Mouse (Mus musculus) forebrain, embryonic 15.5 days (tissue): ENCODE results near the gene Hcls1. TPM values are rescaled to one million over a fixed set of nuclear protein-coding genes. Genes with fewer than 3 reads are reported as not detected.

Source experiments
- ATAC-seq: fragments of 200-750 bp; cut with Nextera tagmentation; replicated peaks from 2 replicates; pipeline ENCODE4 v1.8.0; 2017; ENCODE audit warnings: mild to moderate bottlenecking, moderate TSS enrichment, moderate library complexity
- H3K27ac ChIP-seq: fragments of 300-500 bp; sonication (generic); replicated peaks from 2 replicates; pipeline ENCODE4 v1.5.1; 2015; ENCODE audit warnings: mild to moderate bottlenecking, inconsistent platforms
- H3K27me3 ChIP-seq: fragments of 300-500 bp; sonication (generic); 2 replicates; pipeline ENCODE4 v1.6.1; 2015; ENCODE audit warnings: inconsistent platforms
- H3K36me3 ChIP-seq: fragments of 300-500 bp; sonication (generic); 2 replicates; pipeline ENCODE4 v1.6.1; 2015; ENCODE audit warnings: mild to moderate bottlenecking, inconsistent platforms
- H3K4me1 ChIP-seq: fragments of 300-500 bp; sonication (generic); 2 replicates; pipeline ENCODE4 v1.6.1; 2015; ENCODE audit warnings: inconsistent platforms
- H3K4me2 ChIP-seq: fragments of 300-500 bp; sonication (generic); replicated peaks from 2 replicates; pipeline ENCODE4 v1.6.1; 2015; ENCODE audit warnings: mild to moderate bottlenecking, inconsistent platforms
- H3K4me3 ChIP-seq: fragments of 300-500 bp; sonication (generic); 2 replicates; pipeline ENCODE4 v1.5.1; 2015; ENCODE audit warnings: mild to moderate bottlenecking, inconsistent platforms
- H3K9ac ChIP-seq: fragments of 300-500 bp; sonication (generic); replicated peaks from 2 replicates; pipeline ENCODE4 v1.6.1; 2015; ENCODE audit warnings: mild to moderate bottlenecking, inconsistent platforms
- H3K9me3 ChIP-seq: fragments of 300-500 bp; sonication (generic); 2 replicates; pipeline ENCODE4 v1.6.1; 2016; ENCODE audit warnings: inconsistent platforms
- WGBS: fragments of 180-500 bp; shearing (Covaris S2); methylation state at CpG from one replicate; pipeline ENCODE4 v1.1.7; 2015; ENCODE audit warnings: mixed read lengths; 5-methylcytosine and 5-hydroxymethylcytosine counted together
- polyA plus RNA-seq: library from polyadenylated mRNA; unstranded; fragments of >200 nt; fragmentation: Nextera tagmentation; extraction: Ambion mirVana; gene quantifications from 2 replicates; pipeline ENCODE4 v1.2.1, GENCODE M21; 2015

Gene Hcls1
- polyA plus RNA-seq, 1 experiment from 2014 or later, result 2.1 TPM

DNA sequence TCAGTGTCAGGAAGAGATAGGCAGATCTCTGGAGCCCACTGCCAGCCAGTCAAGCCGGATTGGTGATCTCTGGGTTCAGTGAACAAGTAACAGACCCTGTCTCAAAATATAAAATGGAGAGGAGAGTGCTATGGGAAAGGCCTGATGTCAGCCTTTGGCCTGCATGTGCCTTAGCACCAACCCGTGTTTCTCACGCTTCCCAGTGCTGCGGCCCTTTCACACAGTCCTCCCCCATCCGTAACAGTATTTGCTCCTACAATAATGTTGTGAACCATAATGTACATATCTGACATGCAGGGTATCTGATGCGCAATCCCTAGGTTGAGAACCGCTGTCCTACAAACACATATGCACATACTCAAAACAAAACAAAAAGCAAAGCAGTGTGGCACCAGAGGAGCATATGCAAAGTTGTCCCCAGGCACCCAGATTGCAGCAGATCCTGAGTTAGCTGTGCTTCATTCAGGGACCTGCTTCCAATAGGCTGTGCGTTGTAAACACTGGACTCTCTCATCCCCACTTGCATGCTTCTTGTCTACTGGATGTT is 13.6 kb upstream of the Hcls1 start:
- Histone ChIP-seq H3K4me2 (no peak overlapping the region), H3K4me3 (no peak overlapping the region), H3K27ac (no peak overlapping the region), H3K36me3 (peaks cover 57% of the 10 kb centered on the region), H3K4me1 (no peaks in the 10 kb centered on the region), H3K27me3 (no peaks in the 10 kb centered on the region), H3K9ac (no peak overlapping the region), H3K9me3 (no peaks in the 10 kb centered on the region)
- WGBS, result 93% methylated on average over 8 of the region's 8 CpGs
- ATAC-seq, result no peak

GRCm38 (mm10) chr16:36921980-36922379 is 12.8 kb upstream of the Hcls1 start:
- no peak overlapping the region for H3K4me2 ChIP-seq
- no peak overlapping the region for H3K27ac ChIP-seq
- H3K9me3 ChIP-seq, result no peaks in the 10 kb centered on the region
- WGBS, result 87% methylated on average over 6 of the region's 6 CpGs
- H3K4me3 ChIP-seq, result no peak overlapping the region
- peaks cover 59% of the 10 kb centered on the region for H3K36me3 ChIP-seq
- ATAC-seq, result no peak
- H3K9ac ChIP-seq, result no peak overlapping the region
- no peaks in the 10 kb centered on the region for H3K4me1 ChIP-seq
- no peaks in the 10 kb centered on the region for H3K27me3 ChIP-seq

GRCm38 (mm10) chr16:36924312-36924711 is 10.5 kb upstream of the Hcls1 start:
- Histone ChIP-seq H3K27me3 (no peaks in the 10 kb centered on the region), H3K4me1 (no peaks in the 10 kb centered on the region), H3K27ac (no peak overlapping the region), H3K4me3 (no peak overlapping the region), H3K36me3 (peaks cover 62% of the 10 kb centered on the region), H3K4me2 (no peak overlapping the region), H3K9ac (no peak overlapping the region), H3K9me3 (no peaks in the 10 kb centered on the region)
- no peak for ATAC-seq
- 95% methylated on average over 8 of the region's 8 CpGs for WGBS

DNA sequence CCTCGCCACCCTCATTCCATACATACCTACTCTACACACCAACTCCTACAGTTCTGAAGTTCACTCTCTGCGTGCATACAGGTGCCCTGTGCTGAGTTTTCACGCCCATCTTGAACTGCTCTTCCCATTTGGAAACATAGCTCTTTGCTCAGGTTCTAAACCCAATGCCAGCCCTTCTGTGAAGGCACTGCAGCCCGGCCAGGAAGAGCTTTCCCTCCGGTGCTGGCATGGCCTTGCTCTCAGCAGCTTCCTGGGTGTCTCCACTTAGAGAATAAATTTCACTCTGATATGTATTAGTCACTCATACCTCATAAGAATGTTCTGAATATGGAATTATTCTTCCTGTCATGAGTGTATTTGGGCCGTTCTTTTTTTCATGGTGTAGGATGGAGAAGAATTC is 9.4 kb upstream of the Hcls1 start:
- Histone ChIP-seq H3K4me2 (no peak overlapping the region), H3K27me3 (no peaks in the 10 kb centered on the region), H3K9ac (no peak overlapping the region), H3K4me3 (no peak overlapping the region), H3K36me3 (peaks cover 67% of the 10 kb centered on the region), H3K27ac (no peak overlapping the region), H3K4me1 (no peaks in the 10 kb centered on the region), H3K9me3 (no peaks in the 10 kb centered on the region)
- WGBS, result 93% methylated on average over 6 of the region's 6 CpGs
- no peak for ATAC-seq

DNA sequence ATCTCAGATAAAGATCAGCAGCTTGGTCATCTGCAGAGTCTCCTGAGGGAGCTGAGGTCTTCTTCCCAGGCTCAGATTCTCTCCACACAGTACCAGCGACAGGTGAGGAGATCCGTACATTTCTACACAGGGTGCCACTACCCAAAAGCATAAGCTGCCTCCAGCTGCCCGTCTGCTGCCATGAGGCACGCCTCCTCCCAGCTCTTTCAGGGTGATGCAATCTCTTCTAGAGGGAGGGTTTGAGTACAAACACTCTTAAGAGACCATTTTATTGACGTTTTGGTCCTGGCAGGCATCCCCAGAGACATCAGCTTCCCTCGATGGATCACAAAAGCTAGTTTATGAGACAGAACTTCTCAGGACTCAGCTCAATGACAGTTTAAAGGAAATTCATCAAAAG is 9.0 kb upstream of the Hcls1 start:
- H3K27me3 ChIP-seq, result no peaks in the 10 kb centered on the region
- no peak overlapping the region for H3K4me3 ChIP-seq
- no peak overlapping the region for H3K9ac ChIP-seq
- H3K4me1 ChIP-seq, result no peaks in the 10 kb centered on the region
- peaks cover 68% of the 10 kb centered on the region for H3K36me3 ChIP-seq
- ATAC-seq, result no peak
- H3K9me3 ChIP-seq, result no peaks in the 10 kb centered on the region
- WGBS, result 84% methylated on average over 6 of the region's 6 CpGs
- no peak overlapping the region for H3K4me2 ChIP-seq
- no peak overlapping the region for H3K27ac ChIP-seq

GRCm38 (mm10) chr16:36926514-36927447 is 8.0 kb upstream of the Hcls1 start:
- Histone ChIP-seq H3K27ac (no peak overlapping the region), H3K4me1 (no peaks in the 10 kb centered on the region), H3K4me3 (no peak overlapping the region), H3K4me2 (no peak overlapping the region), H3K9me3 (no peaks in the 10 kb centered on the region), H3K27me3 (no peaks in the 10 kb centered on the region), H3K36me3 (peaks cover 63% of the 10 kb centered on the region), H3K9ac (no peak overlapping the region)
- no peak for ATAC-seq
- WGBS, result 92% methylated on average over 10 of the region's 10 CpGs

DNA sequence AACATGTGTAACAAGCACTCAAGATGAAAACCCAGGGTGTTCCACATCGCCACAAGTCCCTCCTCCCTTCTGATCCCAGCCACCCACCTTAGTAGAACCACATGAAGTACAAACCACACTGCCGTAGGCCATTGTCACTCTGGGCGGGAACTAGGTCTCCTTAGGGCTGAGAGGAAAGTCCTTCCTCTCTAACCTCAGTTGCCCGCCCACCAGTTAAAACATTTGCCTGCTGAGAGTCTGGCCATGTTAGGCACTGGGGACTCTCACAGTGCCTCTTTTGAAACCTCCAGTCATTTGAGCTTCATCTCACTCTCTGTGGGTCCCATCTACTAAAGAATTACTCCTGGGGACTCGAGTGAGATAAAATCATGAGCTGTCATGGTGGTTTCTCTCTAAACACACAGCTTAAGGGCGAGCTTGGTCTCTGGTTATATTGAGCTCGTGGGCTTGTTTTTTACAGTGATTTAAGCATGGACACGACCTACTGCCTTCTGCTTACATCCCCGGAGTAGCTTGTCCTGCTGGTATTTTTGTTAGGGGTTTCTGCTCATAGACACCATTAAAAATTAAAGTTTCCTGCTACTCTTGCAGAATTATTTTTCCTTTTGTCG is 7.2 kb upstream of the Hcls1 start:
- no peaks in the 10 kb centered on the region for H3K9me3 ChIP-seq
- H3K9ac ChIP-seq, result no peak overlapping the region
- no peaks in the 10 kb centered on the region for H3K27me3 ChIP-seq
- WGBS, result 92% methylated on average over 10 of the region's 10 CpGs
- peaks cover 71% of the 10 kb centered on the region for H3K36me3 ChIP-seq
- H3K4me1 ChIP-seq, result no peaks in the 10 kb centered on the region
- no peak overlapping the region for H3K4me3 ChIP-seq
- H3K27ac ChIP-seq, result no peak overlapping the region
- H3K4me2 ChIP-seq, result no peak overlapping the region
- ATAC-seq, result no peak

GRCm38 (mm10) chr16:36928106-36928500 is 6.7 kb upstream of the Hcls1 start:
- no peak for ATAC-seq
- H3K9ac ChIP-seq, result no peak overlapping the region
- H3K36me3 ChIP-seq, result peaks cover 75% of the 10 kb centered on the region
- H3K4me3 ChIP-seq, result no peak overlapping the region
- no peaks in the 10 kb centered on the region for H3K9me3 ChIP-seq
- no peak overlapping the region for H3K27ac ChIP-seq
- WGBS, result 94% methylated on average over 8 of the region's 8 CpGs
- H3K4me1 ChIP-seq, result no peaks in the 10 kb centered on the region
- H3K27me3 ChIP-seq, result no peaks in the 10 kb centered on the region
- no peak overlapping the region for H3K4me2 ChIP-seq

DNA sequence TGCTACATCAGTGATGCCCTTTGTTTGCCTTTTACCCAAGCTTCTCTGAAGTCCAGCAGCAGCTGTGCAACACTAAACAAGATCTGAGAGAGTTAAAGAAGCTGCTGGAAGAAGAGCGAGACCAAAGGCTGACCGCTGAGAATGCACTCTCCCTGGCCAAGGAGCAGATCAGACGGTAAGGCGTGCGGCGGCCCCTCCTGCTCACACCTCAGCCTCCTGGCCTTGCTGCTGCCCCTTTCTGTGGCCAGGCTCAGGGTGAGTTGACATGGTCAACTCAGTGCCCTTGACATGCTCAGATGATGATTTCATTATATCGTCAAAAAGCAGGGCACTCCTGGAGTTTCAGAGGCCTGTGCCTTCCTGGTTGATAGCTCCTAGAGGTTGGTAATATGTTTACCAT is 5.6 kb upstream of the Hcls1 start:
- H3K27ac ChIP-seq, result no peak overlapping the region
- no peak overlapping the region for H3K4me2 ChIP-seq
- no peak overlapping the region for H3K4me3 ChIP-seq
- no peaks in the 10 kb centered on the region for H3K27me3 ChIP-seq
- no peaks in the 10 kb centered on the region for H3K4me1 ChIP-seq
- WGBS, result 98% methylated on average over 7 of the region's 7 CpGs
- H3K36me3 ChIP-seq, result peaks cover 73% of the 10 kb centered on the region
- H3K9ac ChIP-seq, result no peak overlapping the region
- no peak for ATAC-seq
- H3K9me3 ChIP-seq, result no peaks in the 10 kb centered on the region

DNA sequence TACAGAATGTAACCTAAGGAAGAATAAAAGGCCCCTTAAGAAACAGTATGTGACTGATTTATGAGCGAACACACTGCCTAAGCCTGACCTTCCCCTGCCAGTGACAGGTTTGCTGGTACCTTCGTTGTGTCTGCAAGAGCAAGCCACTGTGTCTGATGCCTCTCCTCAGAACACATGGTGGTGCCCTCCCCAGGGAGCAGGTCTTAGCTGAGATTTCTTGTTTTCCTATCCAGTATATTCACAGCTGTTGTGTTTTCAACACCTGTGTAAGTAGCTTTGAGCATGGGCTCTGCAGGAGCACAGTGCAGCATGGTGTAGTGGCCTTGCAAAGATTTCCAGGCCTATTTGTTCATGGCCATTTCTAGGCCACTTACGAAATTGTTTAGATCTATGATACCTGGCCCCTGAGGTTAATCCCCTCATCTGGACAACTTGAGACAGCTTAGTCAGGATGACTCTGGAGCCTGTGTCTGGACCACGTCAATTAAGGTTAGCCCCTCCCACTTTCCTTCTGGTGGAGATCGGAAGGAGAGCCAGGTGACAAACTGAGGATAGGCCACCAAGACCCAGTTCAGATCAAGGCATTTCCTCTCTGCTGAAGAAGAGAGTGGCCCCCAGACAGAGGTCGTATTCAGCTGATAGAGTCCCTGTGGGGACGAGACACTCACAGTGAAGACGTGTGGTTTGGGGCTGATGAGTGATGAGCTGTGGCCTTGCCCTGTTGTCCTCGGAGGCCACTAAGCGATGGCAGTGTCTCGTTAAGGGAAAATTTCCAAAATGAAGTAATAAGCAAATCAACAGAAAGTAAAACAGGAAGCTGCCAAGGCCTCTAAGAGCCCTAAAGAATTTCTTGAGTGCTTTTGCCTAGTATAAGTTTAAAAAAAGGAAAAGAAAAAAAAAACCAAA is 4.3 kb upstream of the Hcls1 start:
- no peak overlapping the region for H3K4me2 ChIP-seq
- ATAC-seq, result no peak
- no peak overlapping the region for H3K9ac ChIP-seq
- H3K9me3 ChIP-seq, result no peaks in the 10 kb centered on the region
- peaks cover 66% of the 10 kb centered on the region for H3K36me3 ChIP-seq
- no peak overlapping the region for H3K4me3 ChIP-seq
- no peaks in the 10 kb centered on the region for H3K4me1 ChIP-seq
- H3K27me3 ChIP-seq, result no peaks in the 10 kb centered on the region
- H3K27ac ChIP-seq, result no peak overlapping the region
- 84% methylated on average over 11 of the region's 11 CpGs for WGBS

DNA sequence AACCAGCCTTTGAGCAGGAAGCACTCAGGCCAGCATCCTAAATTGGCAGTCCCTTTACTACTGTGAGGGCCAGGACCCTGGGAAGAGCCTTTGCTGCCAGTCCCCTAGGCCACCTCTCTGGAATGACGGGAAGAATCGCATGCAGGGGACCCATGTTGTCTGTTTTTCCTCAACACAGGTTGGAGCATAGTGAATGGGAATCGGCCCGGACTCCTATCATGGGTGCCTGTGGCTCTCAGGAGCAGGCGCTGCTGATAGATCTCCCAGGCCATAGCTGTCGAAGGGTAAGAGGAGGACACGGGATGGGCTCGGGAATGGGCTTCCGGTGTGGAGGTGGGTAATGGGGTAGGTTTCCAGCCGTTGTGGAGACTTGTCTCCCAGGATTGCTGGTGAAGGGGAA is 3.4 kb upstream of the Hcls1 start:
- H3K4me3 ChIP-seq, result no peak overlapping the region
- 95% methylated on average over 10 of the region's 10 CpGs for WGBS
- no peak overlapping the region for H3K27ac ChIP-seq
- no peaks in the 10 kb centered on the region for H3K27me3 ChIP-seq
- H3K36me3 ChIP-seq, result peaks cover 57% of the 10 kb centered on the region
- no peaks in the 10 kb centered on the region for H3K4me1 ChIP-seq
- no peak overlapping the region for H3K9ac ChIP-seq
- H3K9me3 ChIP-seq, result no peaks in the 10 kb centered on the region
- ATAC-seq, result no peak
- no peak overlapping the region for H3K4me2 ChIP-seq

DNA sequence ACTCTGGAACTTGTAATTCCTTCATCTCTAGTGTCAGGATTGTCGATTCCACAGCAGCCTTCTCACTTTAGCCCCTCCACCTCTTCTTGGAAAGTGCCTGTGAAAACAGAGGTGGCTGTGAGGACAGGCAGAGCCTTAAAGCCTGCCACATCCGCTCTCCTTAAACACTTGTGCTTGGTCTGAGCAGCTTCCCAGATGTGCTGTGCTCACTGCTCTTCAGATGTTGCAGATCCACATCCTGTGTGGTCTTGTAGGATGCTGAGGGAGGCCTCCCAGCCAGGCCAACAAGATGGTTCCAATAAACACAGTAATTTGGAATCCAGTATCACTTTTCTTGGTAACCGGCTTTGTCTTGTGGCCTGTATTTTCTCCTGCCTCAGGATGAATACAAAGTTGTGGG is 2.8 kb upstream of the Hcls1 start:
- no peak overlapping the region for H3K4me3 ChIP-seq
- 95% methylated on average over 3 of the region's 3 CpGs for WGBS
- no peak overlapping the region for H3K4me2 ChIP-seq
- no peaks in the 10 kb centered on the region for H3K9me3 ChIP-seq
- H3K27me3 ChIP-seq, result no peaks in the 10 kb centered on the region
- H3K4me1 ChIP-seq, result no peaks in the 10 kb centered on the region
- H3K27ac ChIP-seq, result no peak overlapping the region
- H3K36me3 ChIP-seq, result peaks cover 51% of the 10 kb centered on the region
- no peak for ATAC-seq
- H3K9ac ChIP-seq, result no peak overlapping the region
